Mouse (Mus musculus) liver, embryonic 16.5 days (tissue): ENCODE data around the gene Smarcad1. TPM values are rescaled to one million over a fixed set of nuclear protein-coding genes. Genes with fewer than 3 reads are reported as not detected.
"Not testable (repeated sequence)": the region's sequence is repeated elsewhere in the genome, so short reads cannot be mapped to it uniquely, and the experiment has no call there.

Experiments
- ATAC-seq: fragments of 200-750 bp; cut with Nextera tagmentation; 2 replicates; pipeline ENCODE4 v1.8.0; 2017; ENCODE audit warnings: low read depth, mild to moderate bottlenecking, moderate number of reproducible peaks, moderate library complexity
- H3K27ac ChIP-seq: fragments of 300-500 bp; sonication (generic); 2 replicates; pipeline ENCODE4 v1.5.1; 2014; ENCODE audit warnings: mild to moderate bottlenecking, low read length
- H3K27me3 ChIP-seq: fragments of 300-500 bp; sonication (generic); 2 replicates; pipeline ENCODE4 v1.6.1; 2014; ENCODE audit warnings: low read depth, low read length, mixed read lengths; ENCODE audit not compliant: control insufficient read depth, insufficient read depth
- H3K36me3 ChIP-seq: fragments of 300-500 bp; sonication (generic); 2 replicates; pipeline ENCODE4 v1.6.1; 2014; ENCODE audit warnings: mild to moderate bottlenecking; ENCODE audit not compliant: control insufficient read depth, insufficient read depth
- H3K4me1 ChIP-seq: fragments of 300-500 bp; sonication (generic); 2 replicates; pipeline ENCODE4 v1.6.1; 2014; ENCODE audit warnings: low read depth, low read length, mixed read lengths; ENCODE audit not compliant: control insufficient read depth
- H3K4me2 ChIP-seq: fragments of 300-500 bp; sonication (generic); 2 replicates; pipeline ENCODE4 v1.6.1; 2014; ENCODE audit warnings: low read depth, low read length, mixed read lengths
- H3K4me3 ChIP-seq: fragments of 300-500 bp; sonication (generic); 2 replicates; pipeline ENCODE4 v1.5.1; 2014; ENCODE audit warnings: low read depth, mild to moderate bottlenecking, low read length
- H3K9ac ChIP-seq: fragments of 300-500 bp; sonication (generic); 2 replicates; pipeline ENCODE4 v1.6.1; 2014; ENCODE audit warnings: low read depth, low read length
- H3K9me3 ChIP-seq: fragments of 300-500 bp; sonication (generic); replicated peaks from 2 replicates; pipeline ENCODE4 v1.6.1; 2016; ENCODE audit warnings: low read length; ENCODE audit not compliant: control insufficient read depth
- WGBS: fragments of 180-500 bp; shearing (Covaris S2); extraction: QIAGEN DNeasy Blood & Tissue Kit; methylation state at CpG from one replicate; pipeline ENCODE4 v1.1.7; 2014; ENCODE audit not compliant: insufficient replicate concordance; 5-methylcytosine and 5-hydroxymethylcytosine counted together
- polyA plus RNA-seq: library from polyadenylated mRNA; unstranded; fragments of >200 nt; fragmentation: Nextera tagmentation; extraction: Ambion mirVana; gene quantifications from 2 replicates; pipeline ENCODE4 v1.2.1, GENCODE M21; 2015

Smarcad1 gene
- polyA plus RNA-seq, 1 experiment from 2014 or later = 13.7 TPM

DNA sequence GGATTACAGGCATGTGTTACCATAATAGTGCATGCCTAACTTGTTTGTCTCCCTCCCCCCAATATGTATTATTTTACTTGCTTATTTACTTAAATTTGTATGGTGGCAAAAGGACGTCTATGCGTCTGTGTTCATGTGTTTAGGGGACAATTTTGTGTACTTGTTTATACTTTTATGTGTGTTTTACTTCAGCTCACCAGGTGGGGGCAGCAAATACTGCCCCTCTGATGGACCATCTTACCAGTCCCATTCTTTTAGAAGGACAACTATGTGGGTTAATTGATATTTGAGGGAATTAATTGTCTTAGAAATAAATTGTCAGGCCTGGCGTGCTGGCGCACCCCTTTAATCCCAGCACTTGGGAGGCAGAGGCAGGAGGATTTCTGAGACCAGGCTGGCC lies 6.7 kb downstream of the Smarcad1 start:
- WGBS = 79% methylated on average over 4 of the region's 4 CpGs

DNA sequence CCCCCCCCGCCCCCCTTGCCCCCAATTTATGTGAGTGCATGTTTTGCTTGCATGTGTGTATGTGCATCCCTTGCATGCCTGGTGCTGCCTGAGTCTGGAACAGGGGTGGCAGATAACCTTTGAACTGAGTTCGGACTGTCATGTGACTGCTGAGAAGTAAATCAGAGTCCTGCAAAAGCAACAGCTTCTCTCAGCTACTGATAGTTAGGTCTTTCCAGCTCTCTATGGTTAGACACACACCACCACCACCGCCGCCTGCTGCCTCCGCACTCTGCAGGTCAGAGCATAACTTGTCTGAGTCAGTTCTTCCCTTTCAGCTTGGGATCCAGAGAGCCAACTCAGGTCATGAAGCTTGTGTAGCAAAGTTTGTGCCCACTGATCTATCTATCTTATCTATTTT lies 14.2 kb downstream of the Smarcad1 start:
- Histone ChIP-seq H3K4me2 (no peak overlapping the region), H3K4me1 (no peaks in the 10 kb centered on the region), H3K4me3 (no peak overlapping the region), H3K27me3 (no peaks in the 10 kb centered on the region), H3K9me3 (no peaks in the 10 kb centered on the region), H3K27ac (no peak overlapping the region), H3K9ac (no peak overlapping the region), H3K36me3 (peaks cover 13% of the 10 kb centered on the region)
- no peak for ATAC-seq
- WGBS = 77% methylated on average over 5 of the region's 5 CpGs

More for the DNA sequence above, 6.7 kb downstream of the Smarcad1 start:
- Histone ChIP-seq H3K4me2 (no peak overlapping the region), H3K36me3 (peaks cover 11% of the 10 kb centered on the region), H3K27ac (no peak overlapping the region), H3K27me3 (no peaks in the 10 kb centered on the region), H3K9ac (no peak overlapping the region), H3K4me3 (no peak overlapping the region), H3K4me1 (no peaks in the 10 kb centered on the region), H3K9me3 (no peaks in the 10 kb centered on the region)
- ATAC-seq = no peak

DNA sequence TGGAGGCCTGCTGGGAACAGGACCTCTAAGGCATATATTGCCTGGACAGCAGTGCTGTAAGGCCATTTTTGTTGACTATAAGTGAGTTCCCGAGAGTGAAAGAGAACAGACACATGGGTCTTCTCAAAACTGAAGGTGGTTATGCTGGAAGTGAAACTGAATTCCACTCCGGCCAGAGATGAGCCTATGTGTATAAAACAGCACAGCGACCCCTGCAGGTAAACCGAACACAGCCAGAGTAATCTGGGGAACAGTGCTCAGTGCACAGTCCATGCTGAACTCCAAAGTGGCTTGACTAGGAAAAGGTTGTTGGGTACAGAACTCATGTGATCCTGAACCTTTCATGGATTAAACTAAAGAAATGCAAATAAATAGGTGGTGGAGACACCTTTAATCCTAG lies 14.8 kb downstream of the Smarcad1 start:
- H3K4me2 ChIP-seq, H3K9me3 ChIP-seq, H3K27me3 ChIP-seq, ATAC-seq, H3K9ac ChIP-seq, H3K27ac ChIP-seq, H3K4me3 ChIP-seq, H3K4me1 ChIP-seq: not testable (repeated sequence)
- WGBS = 64% methylated on average over 4 of the region's 4 CpGs
- peaks cover 13% of the 10 kb centered on the region for H3K36me3 ChIP-seq

DNA sequence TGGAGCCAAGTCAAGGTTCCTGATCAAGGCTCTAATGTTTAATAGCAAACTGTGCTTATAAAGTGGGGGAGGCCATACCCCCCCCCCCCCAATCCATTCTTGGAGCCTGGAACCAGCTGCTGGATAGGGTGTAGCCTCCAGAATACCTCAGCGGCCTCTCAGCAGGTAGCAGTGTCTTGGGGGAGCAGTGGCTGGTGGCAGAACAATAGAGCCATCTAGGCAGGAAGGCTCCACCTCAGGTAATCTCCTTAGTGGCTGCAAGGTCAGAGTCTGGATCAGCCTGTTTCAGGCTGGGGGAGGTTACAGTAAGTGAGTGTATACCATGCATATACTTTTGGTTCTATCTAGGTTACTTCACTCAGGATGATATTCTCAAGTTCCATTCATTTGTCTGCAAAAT lies 18.7 kb downstream of the Smarcad1 start:
- Histone ChIP-seq H3K9ac (no peak overlapping the region), H3K36me3 (peaks cover 16% of the 10 kb centered on the region), H3K4me3 (no peak overlapping the region), H3K27me3 (no peaks in the 10 kb centered on the region), H3K4me2 (no peak overlapping the region), H3K4me1 (no peaks in the 10 kb centered on the region), H3K27ac (no peak overlapping the region), H3K9me3 (no peaks in the 10 kb centered on the region)
- ATAC-seq = no peak
- 75% methylated on average over 1 of the region's 1 CpGs for WGBS

- 87% methylated on average over 2 of the region's 2 CpGs for WGBS
- H3K4me1 ChIP-seq = no peaks in the 10 kb centered on the region
Measured at GRCm38 (mm10) chr6:65075201-65075600, 32.8 kb downstream of the Smarcad1 start.

DNA sequence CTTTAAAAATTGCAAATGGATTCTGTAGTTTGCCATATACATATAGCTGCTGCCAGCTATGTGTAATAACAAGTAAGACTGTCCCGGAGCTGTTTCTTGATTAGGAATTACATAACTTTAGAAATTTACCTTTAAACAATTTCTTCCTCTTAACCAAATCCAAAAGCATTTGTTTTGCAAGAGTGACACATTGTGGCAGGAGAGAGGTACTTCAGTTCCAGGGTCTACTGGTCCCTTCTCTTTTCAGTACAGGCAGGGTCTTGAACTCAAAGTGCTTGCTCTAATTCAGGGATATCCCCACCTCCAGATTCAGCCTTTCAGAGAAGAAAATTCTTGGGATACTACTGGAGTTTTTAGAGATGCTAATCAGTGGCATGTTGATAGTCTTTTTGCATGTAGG lies 36.8 kb downstream of the Smarcad1 start:
- H3K9ac ChIP-seq = no peak overlapping the region
- peaks cover 4% of the 10 kb centered on the region for H3K36me3 ChIP-seq
- no peaks in the 10 kb centered on the region for H3K4me1 ChIP-seq
- H3K27me3 ChIP-seq = no peaks in the 10 kb centered on the region
- H3K4me2 ChIP-seq = no peak overlapping the region
- no peak overlapping the region for H3K27ac ChIP-seq
- H3K4me3 ChIP-seq = no peak overlapping the region
- no peaks in the 10 kb centered on the region for H3K9me3 ChIP-seq
- 74% methylated on average over 1 of the region's 1 CpGs for WGBS
- ATAC-seq = no peak

More at GRCm38 (mm10) chr6:65075201-65075600, 32.8 kb downstream of the Smarcad1 start:
- Histone ChIP-seq H3K27ac (no peak overlapping the region), H3K4me2 (no peak overlapping the region), H3K9ac (no peak overlapping the region), H3K36me3 (peaks cover 10% of the 10 kb centered on the region; the same call in 1 of the 2 replicates), H3K9me3 (no peaks in the 10 kb centered on the region), H3K27me3 (no peaks in the 10 kb centered on the region), H3K4me3 (no peak overlapping the region)
- ATAC-seq = no peak

DNA sequence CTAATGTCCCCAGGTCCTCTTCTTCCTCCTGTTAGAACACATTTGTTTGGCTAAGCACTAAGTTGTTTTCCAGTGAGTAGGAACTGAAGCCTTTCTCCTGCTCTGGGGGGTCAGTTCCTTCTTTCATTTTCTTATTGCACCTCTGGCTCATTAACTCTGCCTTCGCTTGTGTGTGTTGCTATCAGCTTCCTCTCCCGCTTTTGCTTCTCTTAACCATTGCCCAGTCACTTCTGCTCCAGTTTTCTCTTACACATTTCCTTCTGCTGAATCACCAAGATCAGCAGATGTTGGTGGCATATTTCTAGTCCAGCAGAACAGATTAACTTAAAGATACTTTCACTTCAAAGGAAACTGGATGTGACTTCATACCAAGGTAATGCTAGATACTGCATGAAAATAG lies 72.5 kb downstream of the Smarcad1 start:
- Histone ChIP-seq H3K4me1 (no peaks in the 10 kb centered on the region), H3K9me3 (no peaks in the 10 kb centered on the region), H3K36me3 (peaks cover 3% of the 10 kb centered on the region), H3K27ac (no peak overlapping the region), H3K9ac (no peak overlapping the region), H3K4me2 (no peak overlapping the region), H3K27me3 (no peaks in the 10 kb centered on the region), H3K4me3 (no peak overlapping the region)
- 61% methylated on average over 2 of the region's 2 CpGs for WGBS
- no peak for ATAC-seq

DNA sequence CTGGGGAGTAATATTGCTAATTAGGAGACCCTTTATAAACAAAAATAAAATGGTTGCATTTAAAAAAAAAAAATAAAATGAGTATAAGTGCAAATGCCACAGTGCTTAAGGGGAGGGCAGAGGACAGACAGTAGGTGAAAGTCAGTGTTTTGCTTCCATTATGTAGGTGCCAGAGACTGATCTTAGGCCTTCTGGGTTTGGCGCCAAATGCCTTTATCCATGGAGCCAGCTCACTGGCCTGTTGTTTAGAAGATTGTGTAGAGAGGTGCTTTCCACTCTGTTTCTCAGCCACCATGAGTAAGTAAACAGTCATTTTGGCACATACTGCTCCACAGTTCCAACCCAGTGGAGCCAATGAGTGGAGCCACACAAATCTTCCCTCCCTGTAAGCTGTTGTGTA lies 75.2 kb downstream of the Smarcad1 start:
- 80% methylated on average over 1 of the region's 1 CpGs for WGBS
- Histone ChIP-seq H3K4me3 (no peak overlapping the region), H3K27ac (no peak overlapping the region), H3K27me3 (no peaks in the 10 kb centered on the region), H3K4me2 (no peak overlapping the region), H3K9ac (no peak overlapping the region), H3K36me3 (peaks cover 3% of the 10 kb centered on the region), H3K4me1 (no peaks in the 10 kb centered on the region), H3K9me3 (no peaks in the 10 kb centered on the region)
- ATAC-seq = no peak

GRCm38 (mm10) chr6:65126074-65126726 lies 83.8 kb downstream of the Smarcad1 start:
- 22% methylated on average over 2 of the region's 2 CpGs for WGBS
- Histone ChIP-seq H3K9me3 (no peaks in the 10 kb centered on the region), H3K27ac (no peak overlapping the region), H3K4me3 (no peak overlapping the region), H3K9ac (no peak overlapping the region), H3K36me3 (no peaks in the 10 kb centered on the region), H3K27me3 (no peaks in the 10 kb centered on the region), H3K4me1 (no peaks in the 10 kb centered on the region), H3K4me2 (no peak overlapping the region)
- no peak for ATAC-seq
